Mouse (Mus musculus): ENCODE results near the gene Plekha3.

DNA sequence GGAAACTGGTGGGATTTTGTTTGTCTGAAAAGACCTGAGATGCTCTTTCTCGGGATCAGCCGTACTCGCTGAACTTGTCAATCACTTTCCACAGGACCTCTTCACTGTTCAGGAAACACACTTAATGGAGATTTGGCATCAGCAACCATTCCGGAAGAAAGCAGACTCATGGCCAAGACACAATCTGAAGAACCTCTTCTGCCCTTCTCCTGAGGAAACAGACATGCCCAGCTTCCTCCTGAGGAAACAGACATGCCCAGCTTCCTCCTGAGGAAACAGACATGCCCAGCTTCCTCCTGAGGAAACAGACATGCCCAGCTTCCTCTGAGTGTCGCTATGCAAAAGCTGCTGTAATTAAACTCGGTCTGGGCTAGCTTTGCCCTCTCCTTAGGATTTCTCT, 20.2 kb downstream of the Plekha3 start:
- TF ChIP-seq CTCF (IDR thresholded peaks at IDR 0.05; ENCODE audit: borderline replicate concordance, extremely low read depth, insufficient read depth, insufficient read length) = no peak
- no peak for TF ChIP-seq POLR2A (IDR thresholded peaks at IDR 0.05; ENCODE audit: borderline replicate concordance, extremely low read depth, insufficient read depth, insufficient read length, poor library complexity, severe bottlenecking)

Measured in brain, embryonic 14.5 days (tissue).